Mouse (Mus musculus) limb, embryonic 14.5 days (tissue): ENCODE measurements at regions not wholly inside any gene's neighbourhood (a gene's known extent, or its start where the extent isn't known, plus 50 kb on each side); places are given as distances from the start of the nearest gene placed in this dataset.

Experiments used
- ATAC-seq: fragments of 200-750 bp; cut with Nextera tagmentation; 2 replicates; pipeline ENCODE4 v1.8.0; 2017; ENCODE audit warnings: low read depth, moderate number of reproducible peaks, moderate TSS enrichment; ENCODE audit not compliant: low FRiP score
- DNase-seq: peaks from one replicate; pipeline ENCODE4 v3.0.0-alpha.2; 2015; ENCODE audit warnings: low spot score
- H3K27ac ChIP-seq: fragments of 300-500 bp; sonication (generic); replicated peaks from 2 replicates; pipeline ENCODE4 v1.5.1; 2014; ENCODE audit warnings: low read depth, mild to moderate bottlenecking, low read length, moderate library complexity, mixed read lengths
- H3K27me3 ChIP-seq: fragments of 300-500 bp; sonication (generic); 2 replicates; pipeline ENCODE4 v1.6.1; 2014; ENCODE audit warnings: low read length, mixed read lengths; ENCODE audit not compliant: control insufficient read depth, insufficient read depth
- H3K36me3 ChIP-seq: fragments of 300-500 bp; sonication (generic); 2 replicates; pipeline ENCODE4 v1.6.1; 2014; ENCODE audit warnings: mild to moderate bottlenecking, low read length, moderate library complexity, mixed read lengths; ENCODE audit not compliant: control insufficient read depth, insufficient read depth
- H3K4me1 ChIP-seq: fragments of 300-500 bp; sonication (generic); 2 replicates; pipeline ENCODE4 v1.6.1; 2014; ENCODE audit warnings: antibody characterized with exemption, low read length, mixed read lengths; ENCODE audit not compliant: control insufficient read depth, insufficient read depth
- H3K4me2 ChIP-seq: fragments of 300-500 bp; sonication (generic); replicated peaks from 2 replicates; pipeline ENCODE4 v1.6.1; 2014; ENCODE audit warnings: low read depth, mild to moderate bottlenecking, low read length, moderate library complexity; ENCODE audit not compliant: severe bottlenecking
- H3K4me3 ChIP-seq: fragments of 300-500 bp; sonication (generic); replicated peaks from 2 replicates; pipeline ENCODE4 v1.5.1; 2014; ENCODE audit warnings: low read length
- H3K9ac ChIP-seq: fragments of 300-500 bp; sonication (generic); 2 replicates; pipeline ENCODE4 v1.6.1; 2014; ENCODE audit warnings: mild to moderate bottlenecking, low read depth, low read length, moderate library complexity; ENCODE audit not compliant: severe bottlenecking
- H3K9me3 ChIP-seq: fragments of 300-500 bp; sonication (generic); 2 replicates; pipeline ENCODE4 v1.6.1; 2016; ENCODE audit warnings: low read length; ENCODE audit not compliant: control insufficient read depth
- POLR2A ChIP-seq: fragments of 200-500 bp; IDR thresholded peaks from 2 replicates; pipeline ENCODE4 v1.8.0; 2012; ENCODE audit warnings: inconsistent platforms, mild to moderate bottlenecking, moderate library complexity, borderline replicate concordance; ENCODE audit not compliant: insufficient read depth, insufficient read length; ENCODE audit errors: extremely low read depth
- WGBS: fragments of 180-500 bp; shearing (Covaris S2); extraction: QIAGEN DNeasy Blood & Tissue Kit; methylation state at CpG from one replicate; pipeline ENCODE4 v1.1.7; 2014; 5-methylcytosine and 5-hydroxymethylcytosine counted together

DNA sequence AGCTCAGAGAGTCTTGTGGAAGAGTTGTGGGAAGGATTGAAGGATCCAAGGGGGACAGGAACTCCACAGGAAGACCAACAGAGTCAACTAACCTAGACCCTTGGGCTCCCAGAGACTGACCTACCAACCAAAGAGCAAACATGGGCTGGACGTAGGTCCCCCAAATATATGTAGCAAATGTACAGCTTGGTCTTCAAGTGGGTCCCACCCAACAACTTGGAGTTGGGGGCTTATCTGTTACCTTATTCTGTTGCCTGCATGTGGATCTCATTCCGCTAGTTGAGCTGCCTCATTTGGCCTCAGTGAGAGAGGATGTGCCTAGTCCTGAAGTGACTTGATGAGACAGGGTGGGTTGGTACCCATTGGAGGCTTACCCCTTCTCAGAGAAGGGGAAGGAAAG is 371.1 kb upstream of the Gm10131 start:
- no peak for TF ChIP-seq POLR2A
- Histone ChIP-seq H3K9ac (no peak overlapping the region), H3K9me3 (no peaks in the 10 kb centered on the region), H3K27me3 (no peaks in the 10 kb centered on the region), H3K4me3 (no peak overlapping the region), H3K4me2 (no peak overlapping the region), H3K4me1 (no peaks in the 10 kb centered on the region), H3K36me3 (no peaks in the 10 kb centered on the region), H3K27ac (no peak overlapping the region)
- 95% methylated on average over 2 of the region's 2 CpGs for WGBS
- DNase-seq (no peak), ATAC-seq (no peak)

DNA sequence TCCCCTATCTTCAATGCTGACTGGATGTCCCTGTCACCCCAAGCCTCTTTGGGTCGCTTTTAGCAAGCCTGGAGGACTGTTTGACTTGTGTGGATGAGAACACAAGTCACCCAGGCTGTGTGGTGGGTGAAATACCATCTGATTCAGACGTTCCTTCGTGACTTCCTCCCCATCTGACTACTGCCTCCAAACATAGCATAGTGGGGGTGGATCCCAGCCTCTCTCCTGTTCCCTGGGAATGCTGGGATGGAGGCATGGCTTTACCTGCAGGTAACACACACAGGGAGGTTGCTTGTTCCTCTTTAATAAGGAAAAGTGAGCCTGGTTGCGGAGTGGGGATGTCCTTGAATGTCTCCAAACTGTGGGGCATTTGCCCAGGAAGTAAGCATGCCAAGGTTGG is 369.0 kb upstream of the Gm10131 start:
- TF ChIP-seq POLR2A: no peak
- ATAC-seq: no peak

DNA sequence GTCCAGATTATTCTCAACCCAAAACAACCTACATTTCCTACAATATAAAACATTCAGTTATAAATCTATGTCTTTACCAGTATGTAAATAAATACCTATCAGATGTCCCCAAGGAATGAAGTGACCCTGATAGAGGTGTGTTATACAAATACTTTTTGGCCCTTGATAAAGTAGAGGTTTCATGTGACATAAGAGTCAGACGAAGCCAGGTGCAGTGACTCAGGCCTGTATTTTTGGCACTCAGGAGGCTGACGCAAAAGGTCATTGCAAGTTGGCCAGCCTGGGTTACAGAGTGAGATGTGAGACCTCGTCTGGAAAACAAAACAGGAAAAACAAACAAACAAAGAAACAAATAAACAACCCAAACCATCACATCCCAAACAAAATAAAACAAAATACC is 367.4 kb upstream of the Gm10131 start:
- no peak overlapping the region for H3K4me3 ChIP-seq
- DNase-seq: no peak
- ATAC-seq: no peak
- WGBS: 50% methylated on average over 3 of the region's 3 CpGs
- H3K27ac ChIP-seq: no peak overlapping the region
- H3K9ac ChIP-seq: no peak overlapping the region
- no peak for TF ChIP-seq POLR2A
- H3K4me1 ChIP-seq: no peaks in the 10 kb centered on the region
- H3K36me3 ChIP-seq: no peaks in the 10 kb centered on the region
- no peaks in the 10 kb centered on the region for H3K27me3 ChIP-seq
- no peak overlapping the region for H3K4me2 ChIP-seq
- no peaks in the 10 kb centered on the region for H3K9me3 ChIP-seq

More for the DNA sequence above, 369.0 kb upstream of the Gm10131 start:
- Histone ChIP-seq H3K4me1 (no peaks in the 10 kb centered on the region), H3K27me3 (no peaks in the 10 kb centered on the region), H3K4me3 (no peak overlapping the region), H3K9me3 (no peaks in the 10 kb centered on the region), H3K36me3 (no peaks in the 10 kb centered on the region), H3K4me2 (no peak overlapping the region), H3K27ac (no peak overlapping the region), H3K9ac (no peak overlapping the region)
- WGBS: 77% methylated on average over 4 of the region's 4 CpGs
- no peak for DNase-seq

DNA sequence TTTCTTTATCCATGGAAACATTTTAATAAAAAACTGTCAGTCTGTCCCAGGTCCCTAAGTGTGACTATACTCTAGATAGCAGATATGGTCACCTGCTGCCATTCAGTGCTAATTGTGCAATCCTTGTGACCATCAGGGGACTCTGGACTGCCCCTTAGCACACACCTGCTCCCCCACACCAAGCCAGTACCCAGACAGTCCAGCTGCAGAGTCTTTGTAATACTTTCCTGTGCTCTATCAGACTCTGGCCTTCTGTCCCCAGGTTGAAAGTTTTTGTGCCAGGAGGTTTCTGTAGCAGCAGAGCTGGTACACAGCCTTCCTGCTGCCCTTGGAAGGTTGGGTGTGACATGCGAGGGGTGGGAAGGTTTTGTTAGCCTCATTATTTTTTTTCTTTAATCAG is 366.9 kb upstream of the Gm10131 start:
- WGBS: 83% methylated on average over 1 of the region's 1 CpGs
- no peak overlapping the region for H3K9ac ChIP-seq
- H3K4me1 ChIP-seq: no peaks in the 10 kb centered on the region
- no peak overlapping the region for H3K4me3 ChIP-seq
- no peak overlapping the region for H3K27ac ChIP-seq
- ATAC-seq (no peak), DNase-seq (no peak)
- no peak for TF ChIP-seq POLR2A
- H3K9me3 ChIP-seq: no peaks in the 10 kb centered on the region
- H3K36me3 ChIP-seq: no peaks in the 10 kb centered on the region
- H3K4me2 ChIP-seq: no peak overlapping the region
- no peaks in the 10 kb centered on the region for H3K27me3 ChIP-seq

DNA sequence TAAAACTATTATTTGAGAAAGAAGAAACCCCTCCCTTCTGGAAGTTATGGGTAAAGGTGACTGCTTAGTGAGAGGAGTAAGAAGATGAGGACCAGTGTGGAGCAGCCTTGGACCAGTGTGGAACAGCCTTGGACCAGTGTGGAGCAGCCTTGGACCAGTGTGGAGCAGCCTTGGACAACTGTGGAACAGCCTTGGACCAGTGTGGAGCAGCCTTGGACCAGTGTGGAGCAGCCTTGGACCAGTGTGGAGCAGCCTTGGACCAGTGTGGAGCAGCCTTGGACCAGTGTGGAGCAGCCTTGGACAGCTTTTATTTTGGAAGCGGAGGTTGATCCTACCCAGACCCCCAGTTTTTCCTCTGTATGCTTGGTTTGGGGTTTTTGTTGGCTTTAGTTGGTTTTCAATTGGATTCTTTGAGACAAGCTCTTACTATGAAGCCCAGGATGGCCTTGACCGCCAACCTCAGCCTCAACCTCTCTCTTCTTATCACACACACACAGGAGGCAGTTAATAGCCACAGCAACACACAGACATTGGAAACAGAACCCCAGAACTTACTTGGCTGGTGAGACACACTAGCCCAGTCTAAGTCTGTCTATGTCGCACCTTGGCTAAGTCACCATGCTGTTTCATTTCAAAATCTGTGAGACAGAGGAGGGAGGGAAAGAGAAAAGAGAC is 364.7 kb upstream of the Gm10131 start:
- Histone ChIP-seq H3K9me3 (no peaks in the 10 kb centered on the region), H3K9ac (no peak overlapping the region), H3K36me3 (no peaks in the 10 kb centered on the region), H3K4me2 (no peak overlapping the region), H3K4me3 (no peak overlapping the region), H3K27ac (no peak overlapping the region), H3K4me1 (peaks cover 10% of the 10 kb centered on the region), H3K27me3 (no peaks in the 10 kb centered on the region)
- no peak for TF ChIP-seq POLR2A
- no peak for DNase-seq
- WGBS: 93% methylated on average over 3 of the region's 3 CpGs
- ATAC-seq: no peak

DNA sequence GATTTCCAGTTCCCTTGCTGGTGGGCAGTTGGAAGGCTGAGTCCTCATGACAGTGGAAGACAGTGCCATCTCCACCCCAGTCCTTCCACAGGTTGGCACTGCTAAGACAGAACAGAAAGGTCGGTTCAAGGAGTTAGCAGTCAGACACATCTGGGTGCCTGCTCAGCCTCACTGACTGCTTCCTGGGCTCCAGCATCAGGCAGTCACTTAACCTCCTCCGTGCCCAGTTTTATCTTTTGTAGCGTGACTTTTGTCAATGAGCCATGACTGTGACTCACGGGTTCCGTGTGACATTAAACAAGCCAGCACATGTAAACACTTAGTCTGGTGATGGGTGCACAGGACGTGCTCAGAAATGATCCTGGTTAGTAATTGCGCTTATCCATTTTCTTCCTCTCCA is 363.1 kb upstream of the Gm10131 start:
- no peak for TF ChIP-seq POLR2A
- no peak overlapping the region for H3K27ac ChIP-seq
- no peak overlapping the region for H3K9ac ChIP-seq
- no peaks in the 10 kb centered on the region for H3K9me3 ChIP-seq
- WGBS: 65% methylated on average over 7 of the region's 7 CpGs
- ATAC-seq: no peak
- H3K4me1 ChIP-seq: peaks cover 10% of the 10 kb centered on the region
- H3K4me3 ChIP-seq: no peak overlapping the region
- no peak overlapping the region for H3K4me2 ChIP-seq
- no peak for DNase-seq
- no peaks in the 10 kb centered on the region for H3K27me3 ChIP-seq
- H3K36me3 ChIP-seq: no peaks in the 10 kb centered on the region
